Mouse (Mus musculus) neutrophil, adult 5-6 weeks (primary cell): ENCODE measurements at regions not wholly inside any gene's neighbourhood (a gene's known extent, or its start where the extent isn't known, plus 50 kb on each side); places are given as distances from the start of the nearest gene placed in this dataset.

Experiments
- ATAC-seq: fragments of 151-379, 151-347 bp; 2 replicates; pipeline ENCODE4 v1.8.0; 2017; ENCODE audit warnings: mild to moderate bottlenecking, moderate TSS enrichment; ENCODE audit not compliant: insufficient number of reproducible peaks, poor library complexity, low FRiP score, severe bottlenecking; ENCODE audit errors: extremely low read depth

DNA sequence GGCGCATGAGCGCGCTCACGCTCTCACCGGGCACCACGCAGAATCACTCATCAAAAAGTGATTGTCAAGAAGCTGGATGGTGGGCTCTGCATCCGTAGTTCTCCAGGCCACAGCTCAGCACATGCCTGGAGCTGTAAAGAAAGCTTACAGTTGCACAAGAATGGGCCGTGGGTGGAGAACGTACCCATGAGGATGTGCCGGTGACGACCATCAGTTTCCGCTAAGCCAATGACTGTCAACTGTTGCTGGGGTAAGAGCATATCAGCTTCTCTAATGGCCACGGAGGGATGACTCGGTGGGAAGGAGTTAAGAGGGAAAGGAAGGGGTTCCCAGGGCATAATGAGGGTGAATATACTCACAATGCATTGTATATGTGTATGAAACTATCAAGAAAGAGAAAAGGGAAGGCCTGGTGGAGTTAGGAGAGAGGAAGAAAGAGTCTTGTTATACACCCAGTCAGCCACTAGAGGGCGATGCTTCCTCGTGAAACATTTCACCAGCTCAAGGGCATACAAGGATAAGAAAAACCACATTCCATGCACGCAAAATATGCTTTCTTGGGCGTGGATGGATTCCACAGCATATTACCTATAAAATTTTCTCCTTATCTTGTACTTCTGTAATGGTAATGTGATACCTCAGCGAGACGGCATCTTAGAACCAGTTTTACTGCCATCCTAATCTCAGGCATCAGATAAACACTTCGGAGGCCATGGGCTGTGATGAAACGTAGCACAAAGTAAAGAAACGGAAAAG lies 50.4 kb upstream of the Plet1 start:
- ATAC-seq, result peak; percentile 65
